Mouse (Mus musculus) testis, postnatal 14 days (tissue): ENCODE data around the gene Cpne9.
A peak's percentile ranks its signal among the peaks of the same experiment; 100 is the strongest.
"Not testable (repeated sequence)": the region's sequence is repeated elsewhere in the genome, so short reads cannot be mapped to it uniquely, and the experiment has no call there.

Experiments used
- DNase-seq: peaks from one replicate; pipeline ENCODE4 v3.0.0; 2021; ENCODE audit warnings: low spot score

The Cpne9 gene

GRCm38 (mm10) chr6:113290346-113290745 is 8.2 kb downstream of the Cpne9 start:
- no peak for DNase-seq

- no peak for DNase-seq
Measured at GRCm38 (mm10) chr6:113292938-113293337, 10.8 kb downstream of the Cpne9 start.

- no peak for DNase-seq
Measured at GRCm38 (mm10) chr6:113296046-113296445, 13.9 kb downstream of the Cpne9 start.

GRCm38 (mm10) chr6:113296639-113297038 is 14.5 kb downstream of the Cpne9 start:
- DNase-seq = no peak

- DNase-seq = no peak
Measured at GRCm38 (mm10) chr6:113301350-113301749, 19.2 kb downstream of the Cpne9 start.

GRCm38 (mm10) chr6:113302258-113302657 is 20.2 kb downstream of the Cpne9 start:
- DNase-seq = no peak

GRCm38 (mm10) chr6:113306322-113306985 is 24.3 kb downstream of the Cpne9 start:
- DNase-seq = peak; percentile 99

GRCm38 (mm10) chr6:113306986-113307349 is 24.9 kb downstream of the Cpne9 start, which contains the start of gene Brpf1:
TSS of gene Brpf1 (plus strand) at chr6:113307137.
- DNase-seq = no peak

- peak; percentile 73 for DNase-seq
Measured at GRCm38 (mm10) chr6:113307481-113308121, 25.5 kb downstream of the Cpne9 start.

- DNase-seq = no peak
Measured at GRCm38 (mm10) chr6:113308141-113308540, 26.0 kb downstream of the Cpne9 start.

GRCm38 (mm10) chr6:113315972-113316371 is 33.9 kb downstream of the Cpne9 start:
- no peak for DNase-seq

- peak; percentile 99 for DNase-seq
Measured at GRCm38 (mm10) chr6:113326533-113327315, 44.6 kb downstream of the Cpne9 start, which contains the start of gene Ogg1. TSS of gene Ogg1 (plus strand) at chr6:113326972.

GRCm38 (mm10) chr6:113329396-113329795 is 47.3 kb downstream of the Cpne9 start:
- no peak for DNase-seq

GRCm38 (mm10) chr6:113330547-113330946 is 48.4 kb downstream of the Cpne9 start:
- no peak for DNase-seq

GRCm38 (mm10) chr6:113331721-113332120 is 49.6 kb downstream of the Cpne9 start:
- no peak for DNase-seq

- not testable (repeated sequence) for DNase-seq
Measured at GRCm38 (mm10) chr6:113332734-113333133, 50.6 kb downstream of the Cpne9 start.

GRCm38 (mm10) chr6:113333137-113333950 is 51.2 kb downstream of the Cpne9 start:
- peak; percentile 68 for DNase-seq

- no peak for DNase-seq
Measured at GRCm38 (mm10) chr6:113334216-113334615, 52.1 kb downstream of the Cpne9 start.

GRCm38 (mm10) chr6:113336852-113337620 is 54.9 kb downstream of the Cpne9 start:
- no peak for DNase-seq

GRCm38 (mm10) chr6:113341574-113341973 is 59.5 kb downstream of the Cpne9 start:
- DNase-seq = no peak

GRCm38 (mm10) chr6:113342297-113342696 is 60.2 kb downstream of the Cpne9 start:
- DNase-seq = no peak
